Mouse (Mus musculus) cortical plate, adult 2 months (tissue): Measurements from ENCODE around the gene Hist1h3e.
A peak's percentile ranks its signal among the peaks of the same experiment; 100 is the strongest.

ENCODE experiments used
- CTCF ChIP-seq: fragments of 200-500 bp; IDR thresholded peaks from 2 replicates; pipeline ENCODE4 v1.5.1; 2011; ENCODE audit warnings: mild to moderate bottlenecking, control low read depth, low read length; ENCODE audit not compliant: insufficient read depth; ENCODE audit errors: extremely low read depth
- POLR2A ChIP-seq: fragments of 200-500 bp; IDR thresholded peaks from 2 replicates; pipeline ENCODE4 v1.6.1; 2011; ENCODE audit warnings: mild to moderate bottlenecking, low read length, control low read depth; ENCODE audit not compliant: insufficient read depth; ENCODE audit errors: extremely low read depth

DNA sequence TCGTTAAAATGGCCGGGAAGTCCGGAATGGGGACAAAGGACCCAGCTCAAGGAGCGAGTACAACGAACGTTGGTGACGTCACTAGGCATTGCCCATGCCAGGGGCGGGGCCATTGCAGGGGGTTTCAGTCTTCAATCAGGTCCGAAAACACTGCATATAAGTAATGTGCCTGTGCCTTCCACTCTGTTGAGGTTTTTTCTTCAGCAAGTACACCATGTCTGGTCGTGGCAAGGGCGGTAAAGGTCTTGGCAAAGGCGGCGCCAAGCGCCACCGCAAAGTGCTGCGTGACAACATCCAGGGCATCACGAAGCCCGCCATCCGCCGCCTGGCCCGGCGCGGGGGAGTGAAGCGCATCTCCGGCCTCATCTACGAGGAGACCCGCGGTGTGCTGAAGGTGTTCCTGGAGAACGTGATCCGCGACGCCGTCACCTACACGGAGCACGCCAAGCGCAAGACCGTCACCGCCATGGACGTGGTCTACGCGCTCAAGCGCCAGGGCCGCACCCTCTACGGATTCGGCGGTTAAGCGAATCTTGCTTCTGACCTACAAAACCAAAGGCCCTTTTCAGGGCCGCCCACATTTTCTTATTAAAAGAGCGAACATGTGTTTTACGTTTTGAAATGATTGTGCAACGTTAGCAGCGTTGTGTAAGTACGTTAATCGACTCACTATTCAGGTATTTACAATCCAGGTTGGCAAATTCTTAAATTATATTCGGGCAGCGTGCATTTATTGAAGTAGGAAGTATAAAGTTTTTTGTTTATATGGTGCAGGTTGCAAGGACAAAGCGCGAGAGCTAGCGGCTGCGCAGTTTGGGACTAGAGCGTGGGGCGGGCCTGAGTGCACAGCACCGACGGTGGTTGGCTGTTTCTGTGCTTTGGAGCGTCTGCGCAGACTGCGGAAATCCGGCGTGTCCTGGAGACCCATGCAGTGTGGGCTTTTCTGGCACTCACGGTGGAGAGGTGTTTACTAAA, 31.0 kb downstream of the Hist1h3e start, which contains the start of gene Hist1h4h:
- TF ChIP-seq POLR2A (peak; percentile 99), CTCF (no peak)
